Mouse (Mus musculus) liver, embryonic 12.5 days (tissue): ENCODE measurements around the gene Tuba3b. TPM values are rescaled to one million over a fixed set of nuclear protein-coding genes. Genes with fewer than 3 reads are reported as not detected.

ENCODE experiments used
- polyA plus RNA-seq: library from polyadenylated mRNA; unstranded; fragments of >200 nt; fragmentation: Nextera tagmentation; extraction: Ambion mirVana; gene quantifications from 2 replicates; pipeline ENCODE4 v1.2.1, GENCODE M21; 2016

The Tuba3b gene
- polyA plus RNA-seq, 1 experiment from 2014 or later = not detected

Other genes starting within 250 kb of the Tuba3b start
- not detected in 2 replicates for gene Lmntd1, start 1.4 kb upstream of the Tuba3b start, polyA plus RNA-seq
- 0.94 and 1.2 TPM in 2 replicates for gene Rassf8, start 131.0 kb downstream of the Tuba3b start, polyA plus RNA-seq
- gene Bhlhe41, start 249.8 kb downstream of the Tuba3b start, polyA plus RNA-seq = 0.11 and 0.15 TPM in 2 replicates